Mouse (Mus musculus): ENCODE measurements around the gene Myo15b.

The Myo15b gene

GRCm38 (mm10) chr11:115902831-115903230 is 44.6 kb downstream of the Myo15b start:
- no peak for DNase-seq (ENCODE audit: low read depth, low spot score)

- DNase-seq (ENCODE audit: low read depth, low spot score), result no peak
These were observed 45.4 kb downstream of the Myo15b start for GRCm38 (mm10) chr11:115903384-115904230.

- DNase-seq (ENCODE audit: low read depth, low spot score), result no peak
These were observed 46.2 kb downstream of the Myo15b start for GRCm38 (mm10) chr11:115904231-115904955.

GRCm38 (mm10) chr11:115904956-115905790 is 47.0 kb downstream of the Myo15b start:
- peak; percentile 19 for DNase-seq (ENCODE audit: low read depth, low spot score)

GRCm38 (mm10) chr11:115906116-115906515 is 47.9 kb downstream of the Myo15b start:
- DNase-seq (ENCODE audit: low read depth, low spot score), result no peak

GRCm38 (mm10) chr11:115906521-115906920 is 48.3 kb downstream of the Myo15b start:
- no peak for DNase-seq (ENCODE audit: low read depth, low spot score)

GRCm38 (mm10) chr11:115911134-115911561 is 52.9 kb downstream of the Myo15b start:
- no peak for DNase-seq (ENCODE audit: low read depth, low spot score)

- no peak for DNase-seq (ENCODE audit: low read depth, low spot score)
These were observed 53.6 kb downstream of the Myo15b start, which contains the start of gene Smim6 for GRCm38 (mm10) chr11:115911632-115912376. TSS of gene Smim6 (plus strand) at chr11:115912017.

- DNase-seq (ENCODE audit: low read depth, low spot score), result no peak
These were observed 58.4 kb downstream of the Myo15b start for GRCm38 (mm10) chr11:115916579-115916978.

- DNase-seq (ENCODE audit: low read depth, low spot score), result no peak
These were observed 60.4 kb downstream of the Myo15b start for GRCm38 (mm10) chr11:115918637-115919036.

- no peak for DNase-seq (ENCODE audit: low read depth, low spot score)
These were observed 60.9 kb downstream of the Myo15b start for GRCm38 (mm10) chr11:115919073-115919472.

- DNase-seq (ENCODE audit: low read depth, low spot score), result no peak
These were observed 62.1 kb downstream of the Myo15b start for GRCm38 (mm10) chr11:115920110-115920818.

- no peak for DNase-seq (ENCODE audit: low read depth, low spot score)
These were observed 63.8 kb downstream of the Myo15b start for GRCm38 (mm10) chr11:115921986-115922385.

- no peak for DNase-seq (ENCODE audit: low read depth, low spot score)
These were observed 70.8 kb downstream of the Myo15b start for GRCm38 (mm10) chr11:115929031-115929430.

GRCm38 (mm10) chr11:115929818-115930217 is 71.6 kb downstream of the Myo15b start:
- no peak for DNase-seq (ENCODE audit: low read depth, low spot score)

- no peak for DNase-seq (ENCODE audit: low read depth, low spot score)
These were observed 73.0 kb downstream of the Myo15b start for GRCm38 (mm10) chr11:115931235-115931634.

- peak; percentile 98 for DNase-seq (ENCODE audit: low read depth, low spot score)
These were observed 75.0 kb downstream of the Myo15b start, which contains the start of the genes Sap30bp and Recql5 for GRCm38 (mm10) chr11:115933108-115933746. TSS of gene Sap30bp (plus strand) at chr11:115933282. TSS of gene Recql5 (minus strand) at chr11:115933477.

- DNase-seq (ENCODE audit: low read depth, low spot score), result no peak
These were observed 75.5 kb downstream of the Myo15b start for GRCm38 (mm10) chr11:115933747-115934110.

GRCm38 (mm10) chr11:115939690-115940329 is 81.6 kb downstream of the Myo15b start:
- DNase-seq (ENCODE audit: low read depth, low spot score), result peak; percentile 50

Measured in telencephalon, adult 2 months (tissue).